Mouse (Mus musculus) heart, postnatal 0 days (tissue): ENCODE data around the gene Slc22a21.

ENCODE experiments used
- CTCF ChIP-seq: IDR thresholded peaks from 2 replicates; pipeline ENCODE4 v1.5.1; 2016; ENCODE audit warnings: antibody characterized with exemption, control low read depth, low read depth
- EP300 ChIP-seq: IDR thresholded peaks from 2 replicates; pipeline ENCODE4 v1.6.1; 2016; ENCODE audit warnings: antibody characterized with exemption, low read depth

- TF ChIP-seq CTCF (peak; percentile 22; the same call in 1 of the 2 replicates), EP300 (no peak)
These were observed 9.1 kb upstream of the Slc22a21 start for GRCm38 (mm10) chr11:53989232-53989631.
